ENCODE assay signal across 8 mouse cellular contexts in the genomic region with DNA sequence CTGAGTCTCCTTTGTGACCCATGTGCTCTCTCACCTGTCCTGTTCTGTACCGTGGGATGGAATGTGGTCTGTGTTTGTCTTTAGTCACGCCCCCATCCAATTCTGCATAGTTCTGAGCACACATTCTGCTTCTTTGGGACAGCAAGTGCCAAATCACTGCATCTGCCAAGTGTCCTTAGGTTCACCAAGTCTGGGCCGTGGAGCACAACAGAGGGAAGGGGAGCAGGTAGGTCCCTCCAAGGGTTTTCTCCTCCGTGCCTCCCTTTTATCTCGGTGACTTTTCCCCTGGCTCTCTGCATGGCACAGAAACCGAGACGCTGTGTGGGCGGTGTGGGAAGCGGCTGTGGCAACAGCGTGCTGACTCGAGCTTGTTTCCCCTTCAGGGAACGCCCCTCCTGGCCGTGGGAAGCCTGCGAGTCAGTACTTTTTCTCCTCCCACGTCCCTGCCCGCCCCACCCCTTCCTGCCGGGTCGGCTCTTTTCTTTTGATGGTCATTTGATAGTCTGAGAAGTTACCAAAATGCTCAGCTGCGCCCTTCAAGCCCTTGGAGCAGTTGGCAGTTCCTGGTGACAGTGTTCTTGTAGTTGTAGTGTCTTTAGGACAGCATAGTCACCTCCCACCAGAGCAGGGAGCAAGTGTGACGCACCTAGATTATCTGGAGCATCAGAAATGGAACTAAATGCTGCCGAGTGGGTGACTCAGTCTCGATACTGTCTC. TPM values are rescaled to one million over a fixed set of nuclear protein-coding genes. Genes with fewer than 3 reads are reported as not detected.
DNase-seq lines count a peak whose midpoint lies in the region; ATAC-seq and TF ChIP-seq lines count a peak whose summit lies in the region.

No protein-coding gene starts in this region.

- TF ChIP-seq EP300 in heart, postnatal 0 days (IDR thresholded peaks at IDR 0.05; ENCODE audit: low read depth), result no peak

- no peak for TF ChIP-seq CTCF in heart, postnatal 0 days (IDR thresholded peaks at IDR 0.05; ENCODE audit: low read depth)

- H3K4me2 ChIP-seq in heart, postnatal 0 days (ENCODE audit: low read depth, low read length), result peak overlapping the region; percentile 52
- H3K4me2 ChIP-seq in lung, embryonic 15.5 days, result peak overlapping the region; percentile 60
- peak overlapping the region; percentile 21 for H3K4me2 ChIP-seq in neural tube, embryonic 14.5 days (ENCODE audit: low read depth, low read length)

- 0 out of 2 replicates have a peak overlapping the region, but pooled peaks have one; percentile 3 for H3K9ac ChIP-seq in heart, postnatal 0 days (replicated peaks; ENCODE audit: low read depth, low read length)
- H3K9ac ChIP-seq in lung, embryonic 15.5 days, result peak overlapping the region; percentile 31
- no peak overlapping the region for H3K9ac ChIP-seq in neural tube, embryonic 14.5 days (replicated peaks; ENCODE audit: low read depth, low read length)

- peak; percentile 75 for DNase-seq in layer of hippocampus, adult 11-12 months (ENCODE audit: low spot score)
- no peak for DNase-seq in layer of hippocampus, adult 9-10 months (ENCODE audit: low spot score)
- DNase-seq in forebrain, embryonic 10.5 days (ENCODE audit: extremely low spot score, low spot score), result no peak
- DNase-seq in heart, postnatal 0 days (ENCODE audit: low spot score), result peak; percentile 19
- peak; percentile 73 for DNase-seq in kidney, postnatal 14 days
- peak; percentile 75 for DNase-seq in testis, postnatal 10 days (ENCODE audit: low spot score)

- H3K27me3 ChIP-seq in forebrain, embryonic 10.5 days (ENCODE audit: poor library complexity, severe bottlenecking), result no peaks in the 10 kb centered on the region
- no peaks in the 10 kb centered on the region for H3K27me3 ChIP-seq in heart, postnatal 0 days (ENCODE audit: control insufficient read depth, insufficient read depth, low read length)
- no peaks in the 10 kb centered on the region for H3K27me3 ChIP-seq in lung, embryonic 15.5 days
- no peaks in the 10 kb centered on the region for H3K27me3 ChIP-seq in neural tube, embryonic 14.5 days (ENCODE audit: control insufficient read depth, insufficient read depth, low read length)

- WGBS in forebrain, embryonic 10.5 days, result 23% methylated on average over 22 of the region's 22 CpGs
- WGBS in heart, postnatal 0 days, result 13% methylated on average over 22 of the region's 22 CpGs
- 7% methylated on average over 22 of the region's 22 CpGs for WGBS in lung, embryonic 15.5 days
- WGBS in neural tube, embryonic 14.5 days, result 18% methylated on average over 22 of the region's 22 CpGs

- H3K9me3 ChIP-seq in forebrain, embryonic 10.5 days, result no peaks in the 10 kb centered on the region
- H3K9me3 ChIP-seq in heart, postnatal 0 days (replicated peaks; ENCODE audit: control insufficient read depth, low read length), result no peaks in the 10 kb centered on the region
- no peaks in the 10 kb centered on the region for H3K9me3 ChIP-seq in lung, embryonic 15.5 days
- no peaks in the 10 kb centered on the region for H3K9me3 ChIP-seq in neural tube, embryonic 14.5 days (ENCODE audit: control insufficient read depth, low read length)

- H3K27ac ChIP-seq in forebrain, embryonic 10.5 days, result no peak overlapping the region
- H3K27ac ChIP-seq in heart, postnatal 0 days (ENCODE audit: low read depth), result no peak overlapping the region
- peak overlapping the region; percentile 74 for H3K27ac ChIP-seq in lung, embryonic 15.5 days
- H3K27ac ChIP-seq in neural tube, embryonic 14.5 days (ENCODE audit: low read depth, low read length), result no peak overlapping the region

- no peaks in the 10 kb centered on the region for H3K36me3 ChIP-seq in forebrain, embryonic 10.5 days (replicated peaks)
- H3K36me3 ChIP-seq in heart, postnatal 0 days (replicated peaks; ENCODE audit: control insufficient read depth, insufficient read depth, low read length), result no peaks in the 10 kb centered on the region
- H3K36me3 ChIP-seq in lung, embryonic 15.5 days, result no peaks in the 10 kb centered on the region
- no peaks in the 10 kb centered on the region for H3K36me3 ChIP-seq in neural tube, embryonic 14.5 days (ENCODE audit: control insufficient read depth, insufficient read depth, low read length)

- peak overlapping the region; percentile 27 for H3K4me3 ChIP-seq in forebrain, embryonic 10.5 days
- peak overlapping the region; percentile 30 for H3K4me3 ChIP-seq in heart, postnatal 0 days (ENCODE audit: low read depth, low read length)
- H3K4me3 ChIP-seq in lung, embryonic 15.5 days, result peak overlapping the region; percentile 27
- H3K4me3 ChIP-seq in neural tube, embryonic 14.5 days (ENCODE audit: low read depth, low read length), result no peak overlapping the region

- H3K4me1 ChIP-seq in forebrain, embryonic 10.5 days, result peaks cover 17% of the 10 kb centered on the region
- H3K4me1 ChIP-seq in heart, postnatal 0 days (ENCODE audit: control insufficient read depth, insufficient read depth), result peaks cover 6% of the 10 kb centered on the region; the same call in 1 of the 2 replicates
- peaks cover 17% of the 10 kb centered on the region for H3K4me1 ChIP-seq in lung, embryonic 15.5 days
- H3K4me1 ChIP-seq in neural tube, embryonic 14.5 days (ENCODE audit: control insufficient read depth, insufficient read depth, low read length), result no peaks in the 10 kb centered on the region

- ATAC-seq in heart, postnatal 0 days (ENCODE audit: insufficient read depth, low read depth), result peak; percentile 62
- ATAC-seq in lung, embryonic 15.5 days (ENCODE audit: borderline replicate concordance, extremely low read depth, low FRiP score, low TSS enrichment), result peak; percentile 76; the same call in 1 of the 2 replicates
- ATAC-seq in neural tube, embryonic 14.5 days (ENCODE audit: low read depth), result no peak

RNA-seq across cellular contexts. Expression of a gene that starts 21.0 kb away (rescaled TPM):
- 0.31 and 0.40 TPM in 2 replicates for polyA plus RNA-seq in forebrain, embryonic 10.5 days (2016; fragmentation: Nextera tagmentation; extraction: Ambion mirVana)
- 0.73 and 0.88 TPM in 2 replicates for total RNA-seq in heart, postnatal 0 days (2014; rRNA removed; ENCODE audit: low replicate concordance)
- polyA plus RNA-seq in heart, postnatal 0 days (2015; fragmentation: Nextera tagmentation; extraction: Ambion mirVana), result 0.40 and 0.55 TPM in 2 replicates
- 3.7 and 3.9 TPM in 2 replicates for polyA plus RNA-seq in lung, embryonic 15.5 days (2015; fragmentation: Nextera tagmentation; extraction: Ambion mirVana)
- 0.30 and 0.48 TPM in 2 replicates for polyA plus RNA-seq in neural tube, embryonic 14.5 days (2014; fragmentation: Nextera tagmentation; extraction: Ambion mirVana)

RNA-seq across cellular contexts. Expression of a gene that starts 58.0 kb away (rescaled TPM):
- 10.5 and 10.6 TPM in 2 replicates for polyA plus RNA-seq in forebrain, embryonic 10.5 days (2016; fragmentation: Nextera tagmentation; extraction: Ambion mirVana)
- 37.4 and 45.5 TPM in 2 replicates for total RNA-seq in heart, postnatal 0 days (2014; rRNA removed; ENCODE audit: low replicate concordance)
- polyA plus RNA-seq in heart, postnatal 0 days (2015; fragmentation: Nextera tagmentation; extraction: Ambion mirVana), result 16.5 and 25.4 TPM in 2 replicates
- 12.6 and 15.0 TPM in 2 replicates for polyA plus RNA-seq in lung, embryonic 15.5 days (2015; fragmentation: Nextera tagmentation; extraction: Ambion mirVana)
- 13.3 and 18.8 TPM in 2 replicates for polyA plus RNA-seq in neural tube, embryonic 14.5 days (2014; fragmentation: Nextera tagmentation; extraction: Ambion mirVana)

Comparison
In these comparisons a context has a peak if more than half of its experiments do, and no peak if none do; other contexts are left out.
1. DNase-seq: peak in layer of hippocampus, adult 11-12 months (single experiment), heart, postnatal 0 days (single experiment), kidney, postnatal 14 days (single experiment) and testis, postnatal 10 days (single experiment); none in layer of hippocampus, adult 9-10 months (single experiment) and forebrain, embryonic 10.5 days (single experiment).
2. Peak in every context shown above with its lines, with median percentiles within 50 percentile points of each other: H3K4me2 ChIP-seq.